Mouse (Mus musculus): ENCODE measurements around the gene Fam216a.
A peak's percentile ranks its signal among the peaks of the same experiment; 100 is the strongest.

The Fam216a gene

DNA sequence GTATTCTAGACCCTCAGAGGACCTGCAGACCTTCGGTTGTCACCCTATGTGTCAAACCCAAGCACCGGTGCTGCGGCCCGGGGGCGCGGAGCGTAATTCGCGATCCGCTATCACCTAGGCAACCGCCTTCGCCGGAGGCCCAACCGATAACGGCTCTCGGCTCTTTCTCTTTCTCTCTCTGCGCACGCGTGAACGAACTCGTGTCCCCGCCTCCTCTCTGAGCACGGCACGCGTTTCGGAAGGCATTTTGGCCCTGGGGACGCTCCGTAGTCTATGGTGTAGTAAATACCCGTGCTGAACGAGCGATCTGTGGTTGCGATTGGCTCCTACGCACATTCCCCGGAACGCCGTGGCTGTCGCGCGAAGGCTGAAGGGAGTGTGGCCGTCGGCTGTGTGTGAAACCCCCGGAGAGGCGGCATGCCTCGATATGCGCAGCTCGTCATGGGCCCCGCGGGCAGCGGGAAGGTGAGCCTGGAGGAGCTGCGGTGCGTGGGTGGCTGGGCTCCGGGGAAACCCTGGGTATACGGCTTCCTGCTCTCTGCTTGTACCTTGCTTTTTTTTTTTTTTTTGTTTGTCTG lies at the start of gene Fam216a:
TSS of gene Fam216a (minus strand) at position 173 of the 578 bp plus-strand sequence.
- peak; percentile 97 for DNase-seq (ENCODE audit: low read depth, low spot score)

DNA sequence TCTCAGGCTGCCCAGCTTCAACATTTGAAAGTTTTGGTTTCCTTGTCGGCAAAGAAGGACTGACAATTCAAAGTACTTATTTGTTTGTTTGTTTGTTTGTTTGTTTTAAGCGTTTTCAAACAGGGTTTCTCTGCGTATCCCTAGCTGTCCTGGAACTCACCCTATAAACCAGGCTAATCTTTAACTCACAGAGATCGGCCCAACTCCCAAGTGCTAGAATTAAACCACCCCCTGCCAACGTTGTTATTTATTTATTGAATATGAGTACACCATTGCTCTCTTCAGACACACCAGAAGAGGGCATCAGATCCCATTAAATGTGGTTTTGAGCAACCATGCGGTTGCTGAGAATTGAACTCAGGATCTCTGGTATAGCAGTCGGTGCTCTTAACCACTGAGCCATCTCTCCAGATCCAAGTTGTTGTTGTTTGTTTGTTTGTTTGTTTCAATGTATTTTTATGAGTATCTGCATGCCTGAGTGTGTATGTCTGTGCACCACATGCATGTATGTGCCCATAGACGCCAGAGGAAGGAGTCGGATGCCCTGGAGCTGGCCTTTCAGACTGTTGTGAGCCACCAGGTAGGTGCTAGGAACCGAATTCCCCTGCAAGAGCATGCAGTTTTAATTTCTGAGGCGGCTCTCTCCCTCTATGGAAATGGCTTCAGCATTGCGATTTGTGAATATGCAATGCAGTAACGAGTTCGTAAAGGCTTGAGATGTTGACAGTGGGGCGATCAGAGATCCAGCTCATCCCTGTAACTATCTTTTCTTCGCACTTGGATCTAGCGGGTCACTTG lies 49.3 kb upstream of the Fam216a start, which contains the start of gene Anapc7:
TSS of gene Anapc7 (plus strand) at position 423 of the 798 bp plus-strand sequence.
- DNase-seq (ENCODE audit: low read depth, low spot score), result no peak

DNA sequence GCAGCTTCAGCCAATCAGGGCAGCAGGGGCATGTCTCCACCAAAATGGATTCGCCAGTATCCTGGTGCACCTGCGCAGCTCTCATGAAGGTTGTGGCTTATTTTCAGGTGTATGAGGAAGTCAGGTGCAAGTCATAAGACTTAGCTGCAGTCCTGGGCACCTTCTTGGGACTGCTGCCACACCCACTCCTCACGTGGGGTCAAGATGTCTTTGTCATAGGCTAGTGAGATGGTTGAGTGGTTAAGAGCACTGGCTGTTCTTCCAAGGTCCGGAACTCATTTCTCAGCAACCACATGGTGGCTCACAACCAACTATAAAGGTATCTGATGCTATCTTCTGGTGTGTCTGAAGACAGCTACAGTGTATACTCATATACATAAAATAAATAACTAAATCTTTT lies 48.5 kb upstream of the Fam216a start:
- DNase-seq (ENCODE audit: low read depth, low spot score), result peak; percentile 62

DNA sequence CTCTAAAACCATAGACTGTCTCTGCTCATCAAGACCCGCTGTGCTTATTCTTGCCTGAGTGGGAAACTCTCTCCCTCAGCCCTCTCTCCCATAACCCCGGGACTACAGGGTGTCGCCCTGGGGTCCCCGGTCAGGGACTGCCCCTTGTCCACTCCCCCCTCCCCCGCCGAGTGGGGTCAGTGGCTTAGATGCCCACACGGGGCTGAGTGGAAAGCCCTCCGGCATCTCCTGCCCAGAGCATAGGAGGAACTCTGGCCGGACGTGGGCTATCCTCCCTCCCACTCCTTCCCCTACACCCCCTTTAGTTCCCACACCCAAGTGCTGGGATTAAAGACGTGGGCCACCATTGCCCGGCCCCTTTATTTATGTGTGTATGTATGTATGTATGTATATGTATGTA lies 43.3 kb upstream of the Fam216a start:
- DNase-seq (ENCODE audit: low read depth, low spot score), result no peak

DNA sequence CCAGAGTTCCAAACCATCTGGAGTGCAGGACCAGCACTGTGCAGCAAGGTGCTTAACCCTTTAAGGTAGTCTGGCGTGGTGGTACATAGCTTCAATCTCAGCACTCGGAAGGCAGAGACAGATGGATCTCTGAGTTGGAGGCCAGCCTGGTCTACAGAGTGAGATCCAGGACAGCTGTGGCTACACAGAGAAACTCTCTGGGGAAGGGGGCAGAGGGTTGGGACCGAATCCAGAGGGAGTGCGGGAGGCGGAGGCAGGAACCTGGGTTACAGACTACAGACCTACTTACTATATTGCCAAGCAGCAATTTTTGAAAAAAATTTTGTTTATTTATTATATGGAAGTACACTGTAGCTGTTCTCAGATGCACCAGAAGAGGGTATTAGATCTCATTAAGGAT lies 42.2 kb upstream of the Fam216a start:
- no peak for DNase-seq (ENCODE audit: low read depth, low spot score)

DNA sequence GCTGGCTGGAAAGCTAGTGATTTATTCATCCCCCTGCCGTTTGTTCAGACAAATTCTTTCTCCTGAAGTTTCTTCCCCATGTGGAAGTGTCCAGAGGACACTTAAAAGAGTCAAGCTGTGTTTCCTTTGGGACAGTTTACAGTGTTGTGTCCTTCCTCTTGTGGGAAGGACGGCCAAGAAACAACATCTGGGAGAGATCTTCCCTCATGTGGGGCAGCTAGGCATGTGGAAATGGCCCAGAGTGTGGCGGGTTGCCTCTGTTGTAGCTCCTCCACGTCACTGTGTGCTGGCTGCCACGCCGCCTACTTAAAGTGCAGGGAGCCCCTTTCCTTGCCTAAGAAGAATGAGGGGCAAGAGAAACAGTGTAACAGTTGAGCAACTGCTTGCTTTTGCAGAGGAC lies 40.7 kb upstream of the Fam216a start:
- no peak for DNase-seq (ENCODE audit: low read depth, low spot score)

DNA sequence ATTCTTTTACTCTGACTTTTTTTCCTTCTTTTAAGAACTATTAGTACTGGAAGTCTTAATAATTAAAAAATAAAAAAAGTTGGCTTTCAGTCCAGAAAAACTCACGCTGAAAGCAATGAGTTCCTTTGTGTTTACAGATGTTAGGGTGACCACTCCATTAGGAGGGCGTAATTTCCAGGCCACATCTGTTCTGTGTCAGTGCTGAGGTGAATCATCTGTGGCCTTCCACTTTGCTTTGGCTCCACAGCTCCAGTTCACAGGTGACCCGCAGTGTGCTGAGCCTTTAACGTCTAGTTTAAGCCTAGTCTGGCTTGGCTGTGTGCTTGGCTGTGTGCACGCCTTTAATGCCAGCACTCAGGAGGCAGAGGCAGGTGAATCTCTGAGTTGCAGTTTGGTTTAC lies 39.7 kb upstream of the Fam216a start:
- DNase-seq (ENCODE audit: low read depth, low spot score), result no peak

DNA sequence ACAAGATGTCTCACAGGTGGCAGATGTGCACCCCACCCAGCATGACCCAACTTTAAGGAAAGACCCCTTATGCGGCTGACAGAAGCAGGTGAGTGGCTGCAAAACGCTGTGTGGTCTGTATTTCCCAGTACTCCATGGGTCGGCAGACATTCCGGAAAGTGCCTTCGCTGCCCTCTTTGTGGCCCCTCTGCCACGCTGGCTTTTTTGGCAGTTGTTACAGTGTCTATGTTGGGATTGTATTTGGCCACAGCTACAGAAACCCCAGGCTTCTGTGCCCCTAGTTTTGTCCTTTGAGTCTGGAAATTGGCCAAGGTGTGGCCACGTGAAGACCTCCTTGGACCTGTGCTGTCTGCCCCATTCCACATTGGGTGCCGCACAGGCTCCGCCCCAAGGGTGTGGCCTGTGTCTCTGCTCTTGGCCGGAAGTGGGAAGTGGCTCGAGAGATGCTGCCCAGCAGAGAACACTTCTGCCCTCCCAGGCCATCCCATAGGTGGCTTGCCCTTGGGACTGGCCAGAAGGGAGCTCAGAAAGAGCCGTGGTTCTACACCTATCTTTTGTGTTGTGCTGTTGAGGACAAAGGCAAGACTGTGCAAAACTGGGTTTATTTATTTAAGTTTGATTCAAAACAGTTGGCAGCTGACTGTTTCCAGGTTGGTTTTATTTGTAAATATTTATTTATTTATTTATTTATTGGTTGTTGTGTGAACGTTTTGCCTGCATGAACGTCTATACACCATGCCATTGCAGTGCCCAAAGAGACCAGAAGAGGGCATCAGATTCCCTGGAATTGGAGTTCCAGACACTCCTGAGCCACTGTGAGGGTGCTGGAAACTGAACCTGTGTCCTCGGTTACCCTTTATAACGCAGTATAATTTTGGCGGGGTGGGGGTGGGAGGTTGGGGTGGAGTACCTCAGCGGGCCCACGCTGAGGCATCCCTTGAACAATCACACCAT lies 37.8 kb upstream of the Fam216a start:
- DNase-seq (ENCODE audit: low read depth, low spot score), result no peak

DNA sequence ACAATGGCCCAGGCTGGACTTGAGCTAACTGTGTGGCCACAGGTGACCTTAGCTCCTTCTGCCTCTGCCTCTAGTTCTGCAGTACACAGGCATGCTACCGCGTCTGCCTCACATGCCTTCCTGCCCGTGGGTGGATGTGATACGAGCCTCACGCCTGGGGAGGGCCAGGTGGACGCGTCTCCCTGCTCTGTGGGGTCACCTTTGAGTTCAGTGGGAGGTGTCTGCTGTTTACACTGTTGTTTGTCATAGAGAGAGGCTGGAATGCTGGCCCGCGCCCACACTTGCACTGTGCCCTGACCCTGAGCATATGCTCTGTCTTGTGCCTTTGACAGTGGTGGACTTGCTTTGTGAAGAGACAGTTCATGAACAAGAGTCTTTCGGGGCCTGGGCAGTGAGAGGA lies 33.4 kb upstream of the Fam216a start:
- no peak for DNase-seq (ENCODE audit: low read depth, low spot score)

DNA sequence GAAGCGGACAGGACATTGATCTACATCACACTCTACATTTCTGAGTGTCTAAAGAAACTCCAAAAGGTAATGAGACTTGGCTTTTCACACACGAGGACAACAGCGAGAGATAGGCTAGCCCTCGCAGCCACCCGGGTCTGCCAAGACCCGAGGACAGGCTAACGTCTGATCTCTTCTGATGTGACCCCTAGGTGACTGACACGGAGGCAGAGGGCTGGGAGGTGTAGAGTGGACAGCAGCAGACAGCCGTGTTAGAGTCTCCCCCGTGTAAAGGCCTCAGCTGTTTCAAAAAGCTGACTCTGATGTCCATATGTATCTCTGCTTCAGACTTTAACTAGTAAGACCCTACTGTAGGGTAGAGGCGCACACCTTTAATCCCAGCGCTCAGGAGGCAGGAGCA lies 31.2 kb upstream of the Fam216a start:
- no peak for DNase-seq (ENCODE audit: low read depth, low spot score)

DNA sequence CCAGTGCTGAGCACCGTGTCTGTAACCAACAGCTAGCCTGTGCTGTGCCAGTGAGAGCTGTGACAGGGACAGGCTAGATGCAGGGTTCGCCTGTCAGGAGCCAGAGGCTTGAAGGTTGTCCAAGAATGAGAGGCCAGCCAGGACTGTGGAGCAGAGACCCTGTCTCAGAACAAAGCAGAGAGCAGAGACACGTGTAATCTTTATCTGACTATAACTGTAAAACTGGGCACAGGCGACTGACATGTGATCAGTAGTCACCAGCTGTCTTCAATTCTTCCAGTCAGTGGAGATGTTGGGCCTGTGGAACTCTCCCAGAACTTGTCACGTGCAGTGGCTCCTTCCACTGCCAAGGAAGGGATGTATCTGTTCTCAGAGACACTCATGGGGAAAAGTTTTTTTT lies 30.6 kb upstream of the Fam216a start:
- no peak for DNase-seq (ENCODE audit: low read depth, low spot score)

DNA sequence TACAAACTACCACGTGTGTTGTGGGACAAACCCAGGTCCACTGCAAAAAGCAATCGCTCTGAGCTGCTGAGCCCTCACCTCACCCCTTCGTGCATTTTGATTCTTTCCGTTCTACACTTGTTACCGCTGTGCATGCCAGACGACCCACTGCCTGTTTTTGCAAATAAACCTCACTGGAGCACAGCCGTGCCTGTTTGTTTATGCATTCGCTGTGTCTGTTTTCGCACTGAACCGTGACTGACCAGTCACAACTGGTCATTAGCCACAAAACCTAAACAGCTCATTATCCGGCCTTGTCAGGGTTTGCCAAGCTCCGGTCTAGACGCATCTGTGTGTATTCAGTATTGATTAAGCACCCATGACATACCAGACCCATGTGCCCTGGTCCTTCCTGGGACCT lies 30.0 kb upstream of the Fam216a start:
- DNase-seq (ENCODE audit: low read depth, low spot score), result no peak

DNA sequence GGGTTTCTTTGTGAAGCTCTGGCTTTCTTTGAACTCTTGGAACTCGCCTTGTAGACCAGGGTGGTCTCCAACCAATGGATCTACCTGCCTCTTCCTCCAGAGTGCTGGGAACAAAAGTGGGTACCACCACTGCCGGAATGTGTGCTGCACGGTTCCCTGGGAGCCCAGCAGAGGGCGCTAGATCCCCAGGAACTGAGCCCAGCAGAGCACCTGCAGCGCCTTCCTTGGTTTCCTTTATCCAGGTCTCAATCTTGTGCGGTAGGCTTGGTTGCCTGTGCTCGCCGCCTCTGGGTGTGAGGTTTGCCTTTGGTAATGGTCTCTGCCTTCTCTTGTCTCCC lies 29.1 kb upstream of the Fam216a start:
- DNase-seq (ENCODE audit: low read depth, low spot score), result no peak

DNA sequence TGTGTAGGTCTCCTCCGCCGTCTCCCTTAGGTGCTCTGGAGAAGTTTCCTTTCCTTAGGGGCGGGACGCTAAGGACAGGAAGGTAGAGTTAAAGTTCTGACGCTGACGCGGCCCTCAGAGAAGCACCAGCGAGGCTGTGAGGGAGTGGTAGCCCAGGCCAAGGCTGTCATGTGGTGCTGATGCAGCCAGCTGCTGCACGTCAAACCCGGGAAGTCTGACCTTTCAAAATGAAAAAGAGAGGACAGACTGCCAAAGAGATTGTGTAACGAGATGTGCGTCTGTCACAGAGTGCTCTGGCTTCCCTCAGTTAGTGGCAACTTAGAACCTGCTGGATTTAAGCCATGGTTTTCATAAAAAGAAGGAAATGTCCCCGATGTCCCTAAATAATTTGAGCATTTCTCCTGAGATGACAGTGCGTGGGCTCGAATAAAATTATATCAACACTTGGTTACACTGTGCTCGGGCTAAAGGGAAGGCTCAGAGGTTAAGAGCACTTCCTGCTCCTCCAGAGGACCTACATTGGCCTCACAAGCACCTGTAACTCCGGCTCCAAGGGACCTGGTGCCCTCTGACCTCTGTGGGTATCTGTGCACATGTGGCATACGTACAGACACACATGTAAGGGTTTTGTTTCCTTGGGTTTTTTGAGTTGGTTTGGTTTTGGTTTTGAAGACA lies 28.6 kb upstream of the Fam216a start:
- no peak for DNase-seq (ENCODE audit: low read depth, low spot score)

DNA sequence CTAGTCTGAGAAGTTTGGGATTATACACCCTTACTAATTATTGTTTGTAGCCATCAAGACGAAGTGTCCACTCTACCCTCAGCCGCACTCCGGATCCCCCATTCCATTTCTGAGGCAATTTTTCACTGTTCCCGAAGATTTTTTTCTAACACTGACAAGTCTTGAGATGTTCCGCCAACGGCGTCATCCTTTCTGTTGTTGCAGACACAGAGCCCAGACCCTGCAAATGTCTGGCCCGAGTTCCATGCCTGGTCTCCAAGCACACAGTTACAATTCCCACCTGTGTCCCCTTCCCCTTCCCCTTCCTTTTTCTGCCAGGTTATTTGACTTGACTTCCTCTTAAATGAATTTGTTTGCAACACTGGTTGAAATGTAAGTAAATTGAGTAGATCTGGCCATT lies 27.7 kb upstream of the Fam216a start:
- no peak for DNase-seq (ENCODE audit: low read depth, low spot score)

DNA sequence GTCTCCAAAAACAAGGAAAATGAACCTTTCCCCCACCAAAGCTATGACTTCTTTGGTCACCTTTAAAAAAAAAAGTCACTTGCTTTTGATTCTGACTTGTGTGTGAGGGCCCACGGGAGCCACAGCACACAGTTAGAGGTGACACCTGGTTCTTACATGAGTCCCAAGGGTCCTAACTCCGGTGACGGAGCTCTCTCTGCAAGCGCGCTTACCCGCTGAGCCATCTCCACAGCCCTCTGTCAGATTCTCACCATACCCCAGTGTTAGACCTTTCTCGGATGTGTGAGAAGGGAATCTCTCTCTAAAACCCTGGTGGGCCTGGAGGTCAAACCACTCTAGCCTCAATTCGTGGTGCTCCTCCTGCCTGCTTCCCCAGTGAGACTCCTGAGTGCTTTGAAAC lies 25.3 kb upstream of the Fam216a start:
- DNase-seq (ENCODE audit: low read depth, low spot score), result no peak

DNA sequence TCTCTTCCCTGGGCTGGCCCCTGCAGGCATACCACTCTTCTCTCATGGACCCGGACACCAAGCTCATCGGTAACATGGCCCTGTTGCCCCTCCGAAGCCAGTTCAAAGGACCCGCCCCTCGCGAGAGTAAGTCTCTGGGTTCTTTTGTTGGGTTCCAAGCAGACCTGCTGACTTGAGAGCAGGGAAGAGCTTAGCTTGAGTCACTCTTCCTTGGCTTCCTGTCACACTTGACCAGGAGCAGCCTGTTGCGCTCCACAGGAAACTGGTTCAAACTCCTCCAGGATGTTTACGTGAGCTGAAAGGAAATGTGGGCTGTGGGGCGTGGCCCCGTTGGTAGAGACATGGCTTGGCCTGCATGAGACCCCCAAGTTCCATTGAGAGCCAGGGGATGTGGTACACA lies 24.6 kb upstream of the Fam216a start:
- DNase-seq (ENCODE audit: low read depth, low spot score), result no peak

DNA sequence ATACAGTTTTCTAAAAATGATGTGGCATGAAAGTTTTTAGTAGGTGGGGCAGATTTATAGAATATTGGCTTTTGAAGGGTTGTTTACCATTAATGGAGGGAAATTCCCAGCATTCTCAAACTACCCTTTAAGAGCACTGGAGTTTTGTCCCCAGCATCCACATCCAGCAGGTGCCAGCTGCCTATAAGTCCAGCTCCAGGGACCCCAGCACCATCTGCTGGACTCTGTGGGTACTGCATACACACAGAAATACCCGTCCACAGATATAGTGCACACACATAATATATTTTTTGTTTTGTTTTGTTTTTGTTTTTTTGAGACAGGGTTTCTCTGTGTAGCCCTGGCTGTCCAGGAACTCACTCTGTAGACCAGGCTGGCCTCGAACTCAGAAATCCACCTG lies 21.7 kb upstream of the Fam216a start:
- DNase-seq (ENCODE audit: low read depth, low spot score), result no peak

DNA sequence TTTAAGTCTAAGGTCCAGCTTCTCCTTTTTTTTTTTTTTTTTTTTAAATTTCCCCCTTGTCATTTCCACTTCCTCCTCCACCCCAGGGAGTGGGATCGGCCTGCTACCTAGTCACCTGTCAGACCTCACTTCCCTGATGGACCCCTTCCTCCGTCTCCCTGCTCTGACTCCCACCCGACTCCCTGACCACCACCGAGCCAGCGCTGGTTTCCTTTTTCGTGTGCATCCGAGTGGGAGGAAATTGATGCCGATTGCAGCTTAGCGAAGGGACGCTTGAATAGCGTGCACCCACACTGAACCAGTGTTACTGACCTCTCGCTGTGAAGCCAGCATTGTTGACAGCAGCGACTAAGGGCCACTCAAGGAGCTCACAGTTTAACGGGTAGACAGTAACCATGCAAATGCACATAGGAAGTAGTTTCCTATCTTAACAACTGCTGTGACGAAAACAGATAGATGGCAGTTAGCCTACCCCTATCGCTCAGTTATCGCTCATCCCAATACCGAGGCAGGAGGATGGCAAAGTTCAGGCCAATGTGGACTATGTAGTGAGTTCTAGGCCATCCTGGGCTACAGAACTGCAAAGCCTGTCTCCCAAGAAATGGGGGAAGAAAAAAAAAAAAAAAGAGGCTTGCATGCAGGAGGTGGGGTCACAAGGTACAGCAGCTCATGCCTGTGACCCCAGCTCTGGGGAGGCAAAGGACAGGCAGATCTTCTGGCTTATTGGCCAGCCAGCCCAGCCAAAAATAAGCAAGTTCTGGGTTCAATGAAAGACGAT lies 20.3 kb upstream of the Fam216a start:
- no peak for DNase-seq (ENCODE audit: low read depth, low spot score)

DNA sequence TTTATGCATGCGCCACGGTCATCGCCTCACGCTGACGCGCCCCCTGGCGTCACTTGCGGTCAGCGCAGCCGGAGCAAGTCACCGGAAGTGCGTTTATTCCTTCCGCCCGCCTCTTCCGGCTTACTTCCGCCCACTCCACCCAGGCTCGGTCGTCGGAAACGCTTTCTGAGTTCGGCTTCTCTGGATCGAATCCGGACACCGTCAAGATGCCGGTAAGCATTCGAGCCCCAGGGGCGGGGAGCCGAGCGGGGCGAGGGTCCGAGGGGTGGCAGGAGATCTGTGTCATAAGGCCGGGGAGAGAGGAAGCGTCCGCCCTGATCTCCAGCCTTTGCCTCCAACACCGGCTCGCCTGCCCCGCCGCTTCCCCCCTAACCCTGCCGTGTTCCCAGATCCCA lies 19.6 kb upstream of the Fam216a start, which contains the start of gene Arpc3:
TSS of gene Arpc3 (plus strand) at position 93 of the 395 bp plus-strand sequence.
- peak; percentile 75 for DNase-seq (ENCODE audit: low read depth, low spot score)

DNA sequence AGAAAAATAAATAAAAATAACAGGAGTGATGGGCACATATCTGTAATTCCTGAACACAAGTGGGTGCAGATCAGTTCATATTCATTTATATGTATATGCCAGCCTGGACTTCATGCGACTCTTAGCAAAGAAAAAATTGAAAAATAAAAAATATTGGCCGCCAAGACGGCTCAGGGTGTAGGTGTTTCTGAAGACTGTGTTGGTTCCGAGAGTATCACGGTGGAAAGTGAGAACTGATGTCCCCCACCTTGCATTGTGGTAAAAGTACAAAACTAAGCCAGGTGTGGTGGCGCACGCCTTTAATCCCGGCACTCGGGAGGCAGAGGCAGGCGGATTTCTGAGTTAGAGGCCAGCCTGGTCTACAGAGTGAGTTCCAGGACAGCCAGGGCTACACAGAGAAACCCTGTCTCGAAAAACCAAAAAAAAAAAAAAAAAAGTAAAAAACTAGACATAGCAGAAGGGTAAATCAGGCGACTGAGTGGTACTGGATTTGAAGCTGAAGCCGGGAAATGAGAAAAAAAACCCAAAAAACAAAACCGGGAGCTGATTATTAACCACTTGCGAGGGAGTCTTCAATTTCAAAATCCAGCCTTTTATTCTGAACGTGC lies 19.1 kb upstream of the Fam216a start:
- no peak for DNase-seq (ENCODE audit: low read depth, low spot score)
